Mouse (Mus musculus) naive thymus-derived CD4-positive, alpha-beta T cell, adult 5 months (primary cell): ENCODE results near the gene Slc28a3. TPM values are rescaled to one million over a fixed set of nuclear protein-coding genes. Genes with fewer than 3 reads are reported as not detected.

Experiments
- polyA plus RNA-seq: library from polyadenylated mRNA; unstranded; fragments of 100-300 nt; shearing (Covaris generic); gene quantifications from one replicate; pipeline ENCODE4 v1.2.1, GENCODE M21; 2017

The Slc28a3 gene
- 0.22 TPM for polyA plus RNA-seq

DNA sequence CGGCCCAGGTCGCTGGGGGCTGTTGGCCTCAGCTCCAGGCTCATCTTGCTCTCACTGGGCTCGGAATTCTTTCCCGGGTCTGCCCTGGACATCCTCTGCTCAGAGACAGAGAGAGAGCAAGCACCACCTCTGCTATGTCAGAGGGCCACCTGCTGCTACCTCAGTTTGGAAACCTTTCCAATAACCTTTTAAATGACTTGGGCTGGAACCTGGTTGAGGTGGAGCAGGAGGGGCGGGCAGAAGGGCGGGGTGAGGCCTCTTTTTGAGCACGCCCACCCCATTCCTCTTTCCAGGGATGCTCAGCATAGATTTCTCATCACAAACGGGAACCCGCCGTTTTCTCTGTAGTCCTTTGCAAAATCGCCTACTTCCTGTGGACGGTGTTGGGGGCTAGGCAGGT is at the start of gene Slc28a3:
Gene Slc28a3 (minus strand): TSS at position 162 of the 400 bp plus-strand sequence.

Other genes with a start within 250 kb of the Slc28a3 start
- gene 2210016F16Rik, start 225.7 kb downstream of the Slc28a3 start, polyA plus RNA-seq = 15.4 TPM
- gene Rmi1, start 208.6 kb downstream of the Slc28a3 start, polyA plus RNA-seq = 40.5 TPM
- gene Hnrnpk, start 207.5 kb downstream of the Slc28a3 start, polyA plus RNA-seq = 1,952 TPM
- gene Ntrk2, start 195.7 kb upstream of the Slc28a3 start, polyA plus RNA-seq = 0.11 TPM